Mouse (Mus musculus) urinary bladder, postnatal 10 days (tissue): Measurements from ENCODE around the gene Olfr612.
"Not testable (repeated sequence)": the region's sequence is repeated elsewhere in the genome, so short reads cannot be mapped to it uniquely, and the experiment has no call there.

ENCODE experiments used
- DNase-seq: peaks from one replicate; pipeline ENCODE4 v3.0.0; 2022; ENCODE audit warnings: low spot score

The Olfr612 gene

GRCm38 (mm10) chr7:103542617-103543016 is at the start of gene Olfr612:
TSS of gene Olfr612 (minus strand) at chr7:103542717.
- DNase-seq = not testable (repeated sequence)

- no peak for DNase-seq
Observed at GRCm38 (mm10) chr7:103589803-103590202, 47.3 kb upstream of the Olfr612 start, which contains the start of gene Olfr618. TSS of gene Olfr618 (plus strand) at chr7:103590103.

DNA sequence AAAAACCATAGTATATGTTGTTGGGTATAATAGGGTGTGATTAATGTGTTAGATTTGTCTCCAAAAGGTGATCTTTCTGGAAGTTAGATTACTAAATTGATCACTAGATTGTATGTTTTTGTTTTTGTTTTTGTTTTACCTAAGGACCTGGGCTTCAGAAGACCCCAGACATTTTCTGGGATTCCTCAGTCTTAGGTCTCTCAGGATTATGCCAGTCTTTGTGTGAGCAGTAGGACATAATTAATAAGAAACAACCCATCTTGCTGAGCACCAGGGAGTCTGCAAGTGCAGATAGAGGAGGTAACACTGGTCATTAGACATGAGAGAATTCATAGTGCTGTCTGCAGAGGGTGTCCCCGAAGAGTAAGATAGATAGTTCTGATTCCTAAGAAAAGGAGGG is 30.2 kb upstream of the Olfr612 start, which contains the start of gene Olfr617:
TSS of gene Olfr617 (plus strand) at position 301 of the 400 bp plus-strand sequence.
- DNase-seq = no peak

- no peak for DNase-seq
Observed at GRCm38 (mm10) chr7:103569043-103569442, 26.5 kb upstream of the Olfr612 start, which contains the start of gene Olfr616. TSS of gene Olfr616 (minus strand) at chr7:103569143.

DNA sequence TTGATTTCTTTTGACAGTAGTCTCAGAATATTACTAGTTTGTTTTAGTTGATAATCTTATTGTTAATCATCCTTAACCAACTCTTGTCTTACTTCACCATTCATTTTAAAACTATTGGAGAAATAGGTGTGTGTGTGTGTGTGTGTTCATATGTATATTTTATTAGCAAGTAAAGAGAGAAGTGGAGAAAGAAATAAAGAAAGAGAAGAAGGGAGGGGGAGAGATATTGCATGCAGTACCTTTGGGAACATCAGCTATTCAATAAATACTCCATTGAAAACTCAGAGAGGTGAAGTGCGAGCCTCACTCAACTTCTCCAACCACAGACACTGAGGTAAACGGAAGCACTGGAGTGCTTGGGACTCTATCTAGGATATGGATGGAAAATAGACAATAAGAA is 13.3 kb upstream of the Olfr612 start, which contains the start of gene Olfr615:
TSS of gene Olfr615 (plus strand) at position 301 of the 400 bp plus-strand sequence.
- no peak for DNase-seq

DNA sequence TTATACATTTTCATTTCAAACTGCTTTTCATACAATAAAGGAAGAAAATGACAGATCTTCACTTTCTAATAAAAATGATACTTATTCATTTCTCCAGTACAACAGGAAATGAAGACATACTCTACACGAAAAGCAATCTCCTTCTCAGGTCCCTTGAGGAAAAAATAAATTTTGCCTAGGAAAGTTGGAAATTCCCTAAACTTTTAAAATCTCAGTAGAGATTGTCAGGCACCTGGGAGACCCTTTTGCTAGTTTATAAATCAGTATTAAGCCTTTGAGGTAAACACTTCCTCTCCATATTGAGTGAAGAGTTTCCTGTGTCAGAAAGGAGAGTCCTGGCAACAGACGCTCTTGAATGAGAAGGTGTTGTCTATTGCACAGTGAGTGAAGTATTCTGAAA is 5.3 kb upstream of the Olfr612 start, which contains the start of gene Olfr613:
TSS of gene Olfr613 (plus strand) at position 301 of the 400 bp plus-strand sequence.
- DNase-seq = no peak

DNA sequence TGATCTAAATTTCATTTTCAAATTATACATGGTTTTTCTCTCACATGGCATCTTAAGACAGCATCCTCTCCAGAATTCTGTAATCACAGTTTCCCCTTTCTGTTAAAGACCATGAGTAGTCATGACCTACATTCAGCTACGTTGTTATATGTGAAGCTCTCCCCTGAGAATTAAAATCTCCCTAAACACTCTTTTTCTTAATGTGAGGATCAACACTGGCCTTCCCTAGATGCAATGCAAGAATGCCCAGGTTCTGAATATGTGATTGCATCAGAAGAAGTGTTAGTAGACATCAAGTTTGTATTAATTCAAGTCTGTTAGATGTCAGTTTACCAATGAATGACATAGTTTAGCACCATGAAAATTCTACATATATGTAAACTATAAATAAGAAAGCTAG is 21.8 kb downstream of the Olfr612 start, which contains the start of gene Olfr611:
TSS of gene Olfr611 (minus strand) at position 101 of the 400 bp plus-strand sequence.
- not testable (repeated sequence) for DNase-seq

- no peak for DNase-seq
Observed at GRCm38 (mm10) chr7:103512022-103512421, 30.5 kb downstream of the Olfr612 start, which contains the start of gene Olfr610. TSS of gene Olfr610 (minus strand) at chr7:103512122.

DNA sequence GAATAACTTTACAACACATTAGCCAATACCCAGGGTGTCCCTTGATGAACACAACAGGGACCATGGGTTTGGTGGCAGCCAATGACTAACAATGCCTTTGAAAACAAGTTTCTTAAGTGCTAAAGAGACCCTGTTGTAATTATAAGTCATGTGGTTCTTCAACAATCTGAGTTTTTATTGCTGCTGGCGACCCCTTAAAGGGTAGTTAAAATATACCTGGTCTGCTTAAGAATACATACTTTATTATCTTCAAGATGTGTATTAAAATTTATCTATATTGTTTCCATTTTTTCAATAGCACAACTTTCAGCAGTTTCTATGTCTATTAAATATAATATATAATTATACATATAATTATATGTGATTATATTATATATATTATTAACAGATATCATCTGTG is 44.6 kb downstream of the Olfr612 start, which contains the start of gene Olfr609:
TSS of gene Olfr609 (minus strand) at position 101 of the 400 bp plus-strand sequence.
- DNase-seq = no peak
